Mouse (Mus musculus): ENCODE results near the gene Hipk1.
"Not testable (repeated sequence)": the region's sequence is repeated elsewhere in the genome, so short reads cannot be mapped to it uniquely, and the experiment has no call there.

The Hipk1 gene

DNA sequence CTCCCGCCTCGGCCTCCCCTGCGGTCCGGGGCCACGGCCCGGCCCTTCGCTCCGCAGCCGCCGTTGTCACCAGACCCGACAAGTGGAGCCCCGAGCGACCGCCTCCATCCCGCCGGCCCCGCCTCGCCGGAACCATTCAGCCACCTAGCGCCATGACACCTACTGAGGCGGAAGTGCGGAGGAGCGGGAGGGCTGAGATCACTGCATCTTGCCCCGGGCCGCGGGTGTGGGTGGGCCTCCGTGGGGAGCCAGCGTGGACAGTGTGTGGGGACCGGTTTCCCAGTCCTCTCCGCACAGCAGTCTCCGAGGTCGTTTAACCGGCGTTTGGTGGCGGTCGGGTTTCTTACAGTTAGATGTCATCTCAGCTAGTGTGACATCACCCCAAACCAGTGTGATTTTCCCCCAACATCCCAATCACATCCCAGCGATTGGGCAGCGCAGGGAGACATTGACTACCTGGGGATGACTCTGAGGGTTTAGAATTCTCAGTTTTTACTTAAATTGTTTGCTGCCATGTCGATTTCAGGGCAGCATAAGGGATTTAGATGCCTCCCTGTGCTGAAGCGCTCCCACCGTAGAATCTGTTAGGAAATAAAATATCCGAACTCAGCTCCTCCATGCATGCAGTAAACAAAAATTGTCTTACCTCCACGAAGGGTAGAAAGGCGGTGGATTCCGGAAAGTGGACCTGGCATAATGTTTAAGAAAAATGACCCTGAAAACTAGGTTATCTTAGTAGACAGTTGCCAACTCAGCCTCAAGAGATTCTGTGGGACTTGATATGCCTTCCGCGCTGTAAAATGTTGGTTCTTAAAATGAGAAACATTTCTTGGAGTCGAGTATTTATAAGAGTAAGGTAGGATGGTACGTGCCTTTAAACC lies at the start of gene Hipk1:
TSS of gene Hipk1 (minus strand) at position 334 of the 881 bp plus-strand sequence.
- ATAC-seq (ENCODE audit: low TSS enrichment) = peak; percentile 98

GRCm38 (mm10) chr3:103840946-103841345 lies 49.6 kb upstream of the Hipk1 start:
- ATAC-seq (ENCODE audit: low TSS enrichment) = not testable (repeated sequence)

DNA sequence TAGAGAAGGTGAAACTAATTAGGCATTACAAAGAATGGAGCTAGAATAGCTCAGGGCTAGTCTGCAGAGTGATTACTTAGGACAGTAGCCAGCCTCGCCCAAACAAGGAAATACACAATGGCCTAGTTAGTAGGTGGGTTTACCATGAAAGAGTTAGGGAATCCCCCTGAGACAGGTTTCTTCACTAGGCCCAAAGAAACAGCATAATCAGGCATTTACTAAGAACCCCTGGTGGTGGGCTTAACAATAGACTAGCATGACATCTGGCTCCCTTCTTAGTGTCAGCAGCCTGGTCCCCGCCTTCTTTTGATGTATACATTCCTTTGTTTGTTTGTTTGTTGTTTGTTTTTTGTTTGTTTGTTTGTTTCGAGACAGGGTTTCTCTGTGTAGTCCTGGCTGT lies 48.8 kb upstream of the Hipk1 start:
- not testable (repeated sequence) for ATAC-seq (ENCODE audit: low TSS enrichment)

DNA sequence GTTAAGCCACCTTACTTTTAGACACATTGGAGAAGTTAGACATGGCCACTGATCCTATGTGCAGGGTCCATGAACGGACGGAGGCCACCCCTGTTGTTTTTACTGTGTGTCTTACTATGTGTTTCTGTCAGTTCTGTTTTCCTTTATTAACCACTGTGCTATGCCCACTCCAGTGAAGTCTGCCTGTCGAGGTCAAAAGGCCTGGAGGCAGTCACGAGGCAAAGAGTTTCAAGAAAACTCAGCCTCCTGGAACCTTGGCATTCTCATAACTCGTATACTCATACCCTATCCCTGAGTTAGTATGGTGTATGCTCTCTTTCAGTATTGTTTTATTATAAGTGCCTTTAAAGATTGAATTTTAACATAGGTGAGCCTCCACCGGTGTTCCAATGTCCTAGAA lies 48.3 kb upstream of the Hipk1 start:
- no peak for ATAC-seq (ENCODE audit: low TSS enrichment)

- no peak for ATAC-seq (ENCODE audit: low TSS enrichment)
Observed at GRCm38 (mm10) chr3:103836453-103836852, 45.1 kb upstream of the Hipk1 start.

DNA sequence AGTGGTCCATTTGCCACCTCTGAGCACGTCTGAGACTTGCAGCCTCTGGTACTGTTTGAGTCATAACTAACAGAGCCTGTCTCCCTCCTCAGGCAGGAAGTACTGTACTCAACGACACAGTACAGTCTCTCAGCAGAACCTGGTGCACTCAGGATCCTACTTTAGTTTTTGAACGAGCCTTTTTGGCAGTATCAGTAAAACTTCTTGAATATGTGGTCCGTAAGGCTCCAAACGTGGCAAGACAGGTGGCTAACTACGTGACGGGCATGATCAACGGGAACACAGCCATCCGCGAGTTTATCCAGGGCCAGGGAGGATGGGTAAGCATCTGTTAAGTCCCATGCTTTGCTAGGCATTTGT lies 44.6 kb upstream of the Hipk1 start:
- ATAC-seq (ENCODE audit: low TSS enrichment) = no peak

DNA sequence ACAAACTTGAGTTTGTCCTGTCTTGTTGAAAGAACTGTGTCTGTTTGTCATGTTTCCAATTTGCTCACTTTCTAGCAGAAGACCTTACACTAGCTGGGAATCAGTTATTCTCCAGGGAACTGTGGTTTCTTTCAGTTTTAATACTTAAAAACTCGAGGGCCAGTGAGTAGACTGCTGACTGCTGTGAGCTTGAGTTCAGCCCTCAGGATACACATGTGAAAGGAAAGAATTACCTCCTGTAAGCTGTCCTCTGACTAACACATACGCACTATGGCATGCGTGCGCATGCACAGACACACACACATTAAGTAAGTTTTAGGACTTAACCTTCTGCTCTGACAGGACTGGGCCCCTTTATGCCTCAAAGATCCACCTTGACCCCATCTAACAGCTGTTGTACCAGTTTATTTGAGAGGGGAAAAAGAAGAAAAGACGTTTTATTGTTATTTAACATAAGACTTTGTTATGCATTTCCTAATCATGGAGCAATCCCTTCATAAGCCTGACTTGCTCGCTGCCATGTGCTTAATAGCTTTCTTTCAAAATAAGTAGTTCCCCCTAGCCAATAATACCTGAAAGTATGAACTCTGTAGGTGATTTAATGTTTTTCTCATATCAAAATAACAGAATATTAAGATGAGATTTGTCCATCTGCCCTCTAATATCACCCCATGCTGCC lies 44.0 kb upstream of the Hipk1 start:
- ATAC-seq (ENCODE audit: low TSS enrichment) = no peak

DNA sequence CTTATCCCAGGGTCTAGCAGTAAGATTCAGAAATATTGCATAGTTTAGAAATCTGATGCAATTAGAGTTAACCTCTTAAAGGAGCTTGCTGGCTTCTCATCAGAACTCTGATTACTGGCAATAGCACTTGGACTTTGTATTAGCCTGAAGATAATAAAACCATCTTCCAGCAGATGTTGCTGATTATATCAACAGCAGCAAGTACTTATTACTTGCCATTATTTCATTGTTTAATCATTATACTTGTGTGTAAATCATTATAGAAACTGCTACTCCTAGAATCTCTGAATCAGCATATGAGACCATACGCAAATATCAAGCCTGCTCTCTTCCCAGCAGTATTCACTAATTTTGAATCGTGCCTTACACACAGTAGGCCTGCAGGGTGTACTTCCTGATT lies 42.6 kb upstream of the Hipk1 start:
- no peak for ATAC-seq (ENCODE audit: low TSS enrichment)

GRCm38 (mm10) chr3:103832426-103832825 lies 41.1 kb upstream of the Hipk1 start, which contains the start of gene Bcl2l15:
TSS of gene Bcl2l15 (plus strand) at chr3:103832601.
- ATAC-seq (ENCODE audit: low TSS enrichment) = no peak

DNA sequence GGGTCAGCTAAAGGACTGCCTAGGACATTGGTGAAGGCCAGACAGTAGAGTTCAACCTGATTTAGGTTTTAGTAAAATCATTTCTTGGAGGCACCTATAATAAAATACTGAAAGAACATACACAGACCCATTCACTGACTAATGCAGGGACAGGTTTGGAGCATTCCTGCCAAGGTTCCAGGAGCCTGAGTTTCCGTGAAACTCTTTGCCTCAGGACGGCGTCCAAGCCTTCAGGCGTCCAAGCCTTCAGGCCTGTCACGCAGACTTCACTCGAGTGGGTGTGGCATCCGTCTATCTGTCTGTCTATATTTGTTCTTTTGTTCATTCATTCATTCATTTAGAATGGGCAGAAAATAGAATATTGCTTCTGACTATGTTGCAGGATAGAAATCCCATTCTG lies 39.8 kb upstream of the Hipk1 start:
- ATAC-seq (ENCODE audit: low TSS enrichment) = no peak

DNA sequence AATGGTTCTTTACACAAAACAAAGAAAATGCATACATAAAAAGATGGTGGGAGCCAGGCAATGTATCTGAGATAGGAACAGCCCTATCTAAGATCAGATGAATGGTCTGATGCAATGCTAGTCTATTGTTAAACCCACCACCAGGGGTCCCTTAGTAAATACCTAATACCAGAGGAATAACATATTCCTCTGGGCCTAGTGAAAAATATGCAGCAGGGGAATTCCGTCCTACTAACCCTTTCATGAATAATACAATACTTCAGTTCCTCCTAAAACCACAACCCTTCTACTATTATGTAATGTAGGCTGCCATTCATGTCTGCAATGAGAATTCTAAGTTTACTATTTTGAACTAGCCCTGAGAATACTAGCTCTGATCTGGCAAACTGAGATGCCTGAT lies 39.3 kb upstream of the Hipk1 start:
- not testable (repeated sequence) for ATAC-seq (ENCODE audit: low TSS enrichment)

DNA sequence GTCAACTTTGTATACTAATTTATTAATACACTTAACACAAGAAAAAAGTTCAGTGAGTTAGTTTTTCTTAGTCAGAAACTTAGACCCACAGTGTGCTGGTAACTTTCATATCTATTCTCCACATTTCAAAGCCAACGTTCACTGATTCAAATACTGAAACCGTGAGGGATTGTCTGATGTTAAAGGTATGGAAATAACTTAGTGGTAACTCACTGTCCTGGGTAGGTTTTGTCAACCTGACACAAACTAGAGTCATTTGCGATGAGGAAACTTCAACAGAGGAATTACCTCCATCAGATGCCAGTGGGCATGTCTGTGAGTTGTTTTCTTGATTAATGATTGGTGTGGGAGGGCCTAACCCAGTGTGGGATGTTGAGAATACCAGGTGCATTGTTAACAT lies 37.7 kb upstream of the Hipk1 start:
- no peak for ATAC-seq (ENCODE audit: low TSS enrichment)

DNA sequence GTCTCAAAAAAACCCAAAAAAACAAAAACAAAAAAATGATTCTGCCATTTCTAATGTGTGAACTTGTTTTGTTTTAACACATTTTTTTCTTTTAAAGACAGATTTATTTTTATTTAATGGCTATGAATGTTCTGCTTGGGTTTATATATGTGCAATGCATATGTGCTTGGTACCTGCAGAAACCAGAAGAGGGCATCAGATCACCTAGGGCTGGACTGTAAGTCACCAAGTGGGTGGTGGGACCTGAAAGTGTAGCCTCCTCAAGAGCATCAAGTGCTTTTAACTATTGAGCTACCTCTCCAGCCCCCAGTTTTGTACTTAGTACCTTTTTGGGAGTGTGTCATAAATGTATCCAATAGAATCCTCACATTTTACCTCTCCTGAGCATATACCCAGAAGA lies 36.2 kb upstream of the Hipk1 start:
- no peak for ATAC-seq (ENCODE audit: low TSS enrichment)

DNA sequence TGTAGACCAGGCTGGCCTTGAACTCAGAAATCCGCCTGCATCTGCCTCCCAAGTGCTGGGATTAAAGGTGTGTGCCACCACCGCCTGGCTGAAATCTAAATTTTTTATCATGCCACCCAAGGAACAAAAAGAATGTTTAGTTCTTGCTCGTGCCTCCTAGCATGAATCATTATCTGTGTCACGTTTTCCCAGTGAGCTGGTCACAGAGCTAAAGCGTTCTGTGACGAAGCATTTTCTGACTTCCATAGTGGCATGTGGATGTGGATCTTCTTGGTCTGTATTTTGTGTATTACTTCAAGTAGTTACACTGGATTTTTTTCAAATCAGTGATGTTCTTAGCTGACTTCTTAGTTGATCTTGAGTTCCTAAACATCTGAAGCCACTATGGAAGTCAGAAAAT lies 19.6 kb upstream of the Hipk1 start:
- no peak for ATAC-seq (ENCODE audit: low TSS enrichment)

DNA sequence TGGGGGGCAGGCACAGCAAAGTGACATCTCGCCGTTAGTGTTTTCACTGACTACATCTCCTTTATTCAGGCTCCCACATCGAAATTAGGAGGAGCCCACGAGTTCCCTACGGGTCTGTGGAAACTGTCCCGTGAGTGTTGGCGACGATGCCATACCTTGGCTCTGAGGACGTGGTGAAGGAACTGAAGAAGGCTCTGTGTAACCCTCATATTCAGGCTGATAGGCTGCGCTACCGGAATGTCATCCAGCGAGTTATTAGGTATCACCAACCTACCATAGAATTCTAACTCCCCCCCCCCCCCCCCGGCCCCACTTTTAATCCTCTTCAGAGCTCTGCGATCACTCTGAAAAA lies 18.4 kb upstream of the Hipk1 start:
- ATAC-seq (ENCODE audit: low TSS enrichment) = no peak; the same call in 1 of the 2 replicates

GRCm38 (mm10) chr3:103808891-103809798 lies 17.8 kb upstream of the Hipk1 start, which contains the start of the genes Dclre1b, Ap4b1 and Gm43064:
TSS of gene Dclre1b (minus strand) at chr3:103809444.
TSS of gene Ap4b1 (plus strand) at chr3:103809520.
TSS of gene Gm43064 (plus strand) at chr3:103809573.
- ATAC-seq (ENCODE audit: low TSS enrichment) = peak; percentile 97

DNA sequence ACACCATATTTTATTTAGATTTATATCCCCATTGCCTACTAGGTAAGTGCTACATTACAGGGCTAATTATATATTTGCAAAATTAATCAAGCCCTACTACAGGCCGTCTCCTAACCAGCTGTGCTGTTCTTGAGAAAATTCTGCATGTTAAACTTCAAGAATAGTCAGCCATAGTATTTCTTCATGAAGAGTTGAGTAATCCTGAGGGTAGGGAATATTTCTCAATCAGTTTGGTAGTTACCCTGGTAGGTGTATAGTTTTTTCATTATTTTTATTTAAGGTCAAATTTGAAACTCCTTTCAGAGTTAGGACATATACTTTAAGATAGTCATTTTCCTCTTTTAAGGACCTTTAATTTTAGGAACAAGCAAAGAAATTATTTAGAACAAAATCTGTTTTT lies 14.3 kb upstream of the Hipk1 start:
- no peak for ATAC-seq (ENCODE audit: low TSS enrichment)

DNA sequence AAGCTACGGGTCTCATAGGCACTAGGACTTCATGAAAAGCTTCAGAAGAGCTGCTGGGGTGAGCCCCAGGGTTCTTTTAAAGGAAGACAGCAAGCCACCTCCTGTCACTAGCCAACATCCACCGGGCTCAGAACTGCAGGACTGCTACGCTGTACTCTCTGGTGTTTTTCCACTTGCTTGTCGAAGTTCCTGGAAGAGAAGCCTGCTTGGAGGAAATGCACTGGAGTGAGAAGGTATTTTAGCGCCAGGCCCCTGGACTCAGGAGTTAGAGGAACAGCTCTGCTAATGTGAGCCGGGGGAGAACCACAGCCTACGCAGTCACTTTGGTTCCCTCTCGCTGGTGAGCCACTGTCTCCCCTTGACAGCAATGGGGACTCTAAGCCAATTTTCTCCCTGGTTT lies 11.5 kb upstream of the Hipk1 start:
- no peak for ATAC-seq (ENCODE audit: low TSS enrichment)

GRCm38 (mm10) chr3:103801631-103802531 lies 10.5 kb upstream of the Hipk1 start:
- ATAC-seq (ENCODE audit: low TSS enrichment) = peak; percentile 89

GRCm38 (mm10) chr3:103799507-103799906 lies 8.1 kb upstream of the Hipk1 start:
- ATAC-seq (ENCODE audit: low TSS enrichment) = no peak

DNA sequence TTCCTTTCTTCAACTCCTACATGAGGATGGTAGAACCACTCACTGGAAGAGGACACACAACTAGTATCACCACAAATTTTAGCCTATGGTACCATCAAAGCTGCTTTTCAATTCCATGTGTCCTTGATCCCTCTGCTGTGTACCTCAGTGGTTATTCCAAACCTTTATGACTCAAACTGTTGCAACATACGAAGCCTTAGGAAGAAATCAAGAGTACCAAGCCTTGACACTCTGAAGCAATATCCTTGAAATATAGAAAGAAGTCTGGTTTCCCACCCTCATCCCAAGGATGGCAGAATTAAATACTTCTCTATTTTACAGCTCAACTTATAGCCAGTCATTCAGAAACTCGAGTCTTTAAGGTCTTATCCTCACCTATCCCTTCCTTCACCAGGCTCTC lies 5.0 kb upstream of the Hipk1 start:
- ATAC-seq (ENCODE audit: low TSS enrichment) = no peak

Measured in frontal cortex, adult (tissue).